Mouse (Mus musculus) thymus, postnatal 36 days (tissue): ENCODE results near the gene Gpc6.

Experiments
- DNase-seq, 2 experiments: peaks; one replicate each; pipeline ENCODE4 v3.0.0; 2022; ENCODE audit warnings: mixed read lengths in 2 of 2

The Gpc6 gene

GRCm38 (mm10) chr14:117816706-117817105 is 891.6 kb downstream of the Gpc6 start:
- no peak for DNase-seq

DNA sequence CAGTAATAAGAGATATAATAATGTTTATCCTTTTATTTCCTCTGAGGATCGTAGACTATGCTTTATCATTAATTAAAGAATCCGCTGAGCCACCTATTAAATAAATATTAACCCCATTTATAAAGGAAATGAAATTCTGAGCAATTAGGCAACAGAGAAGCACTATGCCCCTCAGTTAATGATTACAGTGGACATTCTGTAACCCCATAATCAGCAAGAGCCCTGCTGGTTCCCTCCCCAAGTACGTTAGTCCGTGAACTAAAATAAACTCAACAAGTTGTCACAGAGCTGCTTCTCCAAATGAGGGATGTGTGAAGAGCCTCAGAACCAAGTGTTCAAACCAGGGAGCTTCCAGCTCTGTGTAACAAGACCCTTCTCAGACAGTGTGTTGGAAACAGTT is 892.1 kb downstream of the Gpc6 start:
- DNase-seq: no peak

DNA sequence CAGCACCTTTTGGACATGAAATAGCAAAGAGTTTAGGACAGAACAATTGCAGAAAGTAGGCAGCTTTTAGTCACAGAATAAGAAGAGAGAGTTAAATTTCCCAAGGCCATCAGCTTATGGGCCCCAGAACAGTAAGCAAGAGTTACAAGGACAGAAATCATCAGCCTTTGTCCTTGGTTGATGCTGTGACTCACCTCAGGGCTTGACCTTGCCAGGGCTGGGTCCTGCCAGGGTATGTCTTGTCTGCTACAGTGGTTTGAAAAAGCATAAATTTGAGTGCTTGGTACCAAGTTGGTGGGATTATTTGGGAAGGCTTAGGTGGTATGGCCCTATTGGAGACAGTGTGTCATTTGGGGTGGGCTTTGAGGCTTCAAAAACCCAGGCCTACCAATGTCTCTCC is 899.4 kb downstream of the Gpc6 start:
- DNase-seq: no peak

GRCm38 (mm10) chr14:117826294-117827046 is 901.4 kb downstream of the Gpc6 start:
- no peak for DNase-seq

- no peak for DNase-seq
These were observed 906.2 kb downstream of the Gpc6 start for GRCm38 (mm10) chr14:117831267-117831666.

DNA sequence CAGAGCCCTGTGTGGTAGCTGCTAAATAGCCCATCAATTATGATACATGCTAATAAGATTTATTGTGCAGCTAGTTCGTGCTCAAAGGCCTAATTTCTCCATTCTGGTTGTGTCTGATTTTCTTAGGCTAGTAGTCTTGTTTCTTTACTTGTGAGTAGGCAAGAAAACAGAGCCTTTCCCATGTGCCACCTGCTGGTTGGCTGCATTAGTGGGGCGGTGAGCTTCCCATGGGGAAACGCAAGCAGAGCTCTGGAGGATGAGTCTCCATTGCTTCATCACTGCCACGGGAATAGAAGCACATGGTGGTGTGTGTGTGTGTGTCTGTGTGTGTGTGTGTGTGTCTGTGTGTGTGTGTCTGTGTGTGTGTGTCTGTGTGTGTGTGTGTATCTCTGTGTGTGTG is 906.6 kb downstream of the Gpc6 start:
- no peak for DNase-seq

DNA sequence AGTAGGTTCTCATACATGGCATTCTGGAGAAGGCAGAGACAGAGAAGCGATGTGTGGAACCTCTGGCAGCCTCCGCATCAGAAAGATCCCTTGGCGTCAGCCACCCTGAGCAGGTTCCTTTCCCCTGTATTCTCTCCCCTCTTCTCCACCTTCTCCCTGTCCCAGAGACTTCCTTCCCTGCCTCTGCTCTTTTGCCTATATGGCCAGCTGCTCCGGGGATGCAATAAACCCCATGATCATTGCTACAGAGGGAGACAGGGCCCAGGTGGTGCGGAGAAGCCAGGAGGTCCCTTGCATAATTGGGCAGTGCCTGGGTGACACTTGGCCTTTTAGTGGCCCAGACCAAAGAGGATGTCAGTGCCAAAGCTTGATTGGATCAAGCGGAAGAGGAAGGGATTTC is 910.4 kb downstream of the Gpc6 start:
- DNase-seq: no peak

- DNase-seq: no peak
These were observed 911.9 kb downstream of the Gpc6 start for GRCm38 (mm10) chr14:117837021-117837420.

GRCm38 (mm10) chr14:117837715-117838114 is 912.6 kb downstream of the Gpc6 start:
- DNase-seq: no peak

DNA sequence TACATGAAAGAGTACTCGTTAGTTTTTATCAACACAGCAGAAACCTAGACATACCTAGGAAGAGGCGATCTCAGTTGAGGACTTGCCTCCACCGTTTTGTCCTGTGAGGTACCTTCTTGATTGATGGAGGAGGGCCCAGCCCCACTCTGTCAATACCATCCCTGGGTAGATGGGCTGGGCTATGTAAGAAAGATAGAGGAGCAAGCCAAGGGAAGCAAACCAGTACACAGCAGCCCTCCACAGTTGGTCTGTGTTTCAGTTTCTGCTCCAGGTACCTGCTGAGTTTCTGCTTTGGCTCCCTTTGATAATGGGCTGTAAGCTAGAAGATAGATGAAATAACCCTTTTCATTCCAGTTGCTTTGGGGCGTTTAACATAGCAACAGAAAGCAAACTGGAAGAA is 916.1 kb downstream of the Gpc6 start:
- DNase-seq: no peak

- no peak for DNase-seq
These were observed 916.9 kb downstream of the Gpc6 start for GRCm38 (mm10) chr14:117841797-117842553.

GRCm38 (mm10) chr14:117849591-117850505 is 924.7 kb downstream of the Gpc6 start:
- no peak for DNase-seq

DNA sequence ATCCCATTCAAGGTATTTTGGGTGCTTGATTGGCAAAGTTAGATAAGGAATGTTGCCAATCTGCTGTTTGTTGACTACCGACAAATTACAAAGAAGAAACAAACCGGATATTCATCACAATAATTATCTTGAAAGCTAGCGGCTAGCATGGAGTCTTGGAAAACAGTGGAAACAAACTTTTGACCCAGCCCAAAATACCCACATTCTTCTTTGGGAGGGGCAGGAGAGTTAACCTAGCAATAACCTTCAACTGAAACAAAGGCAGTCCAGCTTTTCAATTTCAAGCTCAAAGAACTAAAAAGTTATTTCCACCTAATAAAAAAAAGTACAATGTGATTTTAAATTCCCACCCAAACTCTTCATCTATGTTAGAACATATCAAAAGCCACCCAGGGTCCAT is 927.2 kb downstream of the Gpc6 start:
- no peak for DNase-seq

DNA sequence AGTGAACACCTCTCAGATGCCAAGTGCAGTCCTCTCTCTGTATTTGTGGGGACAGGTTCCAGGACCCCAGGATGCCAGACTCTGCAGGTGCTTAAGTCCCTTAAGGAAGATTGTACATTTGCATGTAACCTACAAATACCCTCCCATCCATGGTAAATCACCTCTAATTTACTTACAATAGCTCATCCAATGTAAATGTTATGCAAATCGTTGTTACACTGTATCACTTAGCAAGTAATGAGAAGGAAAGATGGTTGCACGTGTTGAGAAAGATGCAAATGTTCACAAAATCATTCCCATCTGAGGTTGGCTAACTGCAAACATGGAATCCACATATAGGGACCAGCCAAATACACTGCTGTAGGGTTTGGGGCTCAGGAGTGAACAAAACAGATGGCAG is 927.7 kb downstream of the Gpc6 start:
- DNase-seq: no peak

- no peak for DNase-seq
These were observed 929.4 kb downstream of the Gpc6 start for GRCm38 (mm10) chr14:117854498-117854897.

DNA sequence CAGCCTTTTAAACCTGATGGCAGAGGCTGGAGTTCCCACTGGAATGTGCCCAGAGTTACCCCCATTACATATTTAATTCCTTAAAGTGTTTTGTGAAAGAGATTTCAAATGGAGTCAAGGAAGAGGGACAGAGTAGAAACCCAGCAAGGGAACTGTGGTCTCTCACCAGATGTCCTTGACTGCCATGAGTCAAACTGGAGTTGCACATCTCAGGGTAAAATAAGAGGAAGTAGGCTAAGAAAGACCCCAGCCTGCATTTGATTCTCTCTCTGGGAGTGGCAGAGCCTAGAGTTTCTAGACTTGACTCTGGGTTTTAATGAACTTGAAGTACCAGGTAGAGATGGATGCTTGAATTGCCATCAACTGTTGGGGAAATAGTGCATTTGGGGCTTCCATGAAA is 946.2 kb downstream of the Gpc6 start:
- DNase-seq: no peak

GRCm38 (mm10) chr14:117879313-117879712 is 954.2 kb downstream of the Gpc6 start:
- DNase-seq: no peak

DNA sequence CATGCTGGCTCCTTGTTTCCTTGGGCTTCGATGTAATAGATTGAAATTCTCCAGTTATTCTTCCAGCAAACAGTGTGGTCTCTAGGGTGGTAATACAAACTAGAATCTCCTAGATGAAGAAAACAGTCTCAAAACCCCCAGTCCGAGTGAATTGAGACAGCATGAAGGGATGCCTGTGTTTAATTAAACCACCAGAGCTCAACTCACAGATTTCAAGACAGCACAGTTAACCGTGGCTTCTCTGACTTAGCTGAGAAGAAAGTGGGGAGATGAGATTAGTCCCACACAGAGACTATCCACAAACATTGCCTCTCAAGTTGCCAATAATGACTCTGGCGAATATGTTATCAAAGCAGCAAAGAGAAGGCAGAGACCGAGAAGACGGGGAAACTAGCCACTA is 956.0 kb downstream of the Gpc6 start:
- DNase-seq: no peak

GRCm38 (mm10) chr14:117882222-117882621 is 957.1 kb downstream of the Gpc6 start:
- DNase-seq: peak in 1 of 2 experiments; percentile 5

- DNase-seq: no peak
These were observed 964.5 kb downstream of the Gpc6 start for GRCm38 (mm10) chr14:117889653-117890052.

DNA sequence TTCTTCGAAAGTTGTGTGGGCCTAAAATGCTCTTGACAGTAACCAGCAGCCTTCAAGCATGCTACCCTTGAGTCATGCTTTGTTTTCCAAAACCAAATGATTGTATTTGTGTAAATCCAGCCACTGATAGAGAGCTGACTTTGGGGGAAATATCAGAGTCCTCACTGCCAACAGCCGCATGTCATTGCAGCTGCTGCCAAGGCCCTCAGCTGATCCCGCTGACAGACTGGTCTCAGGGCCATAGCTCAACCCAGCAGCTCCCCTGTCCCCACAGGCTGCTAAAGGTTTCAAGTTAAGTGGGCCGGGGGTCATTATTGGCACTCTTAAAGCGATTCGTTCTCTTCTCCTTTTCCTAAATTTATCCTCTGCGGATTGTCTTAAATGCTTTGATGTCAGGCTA is 966.3 kb downstream of the Gpc6 start:
- DNase-seq: no peak

- DNase-seq: no peak
These were observed 966.9 kb downstream of the Gpc6 start for GRCm38 (mm10) chr14:117892026-117892425.

DNA sequence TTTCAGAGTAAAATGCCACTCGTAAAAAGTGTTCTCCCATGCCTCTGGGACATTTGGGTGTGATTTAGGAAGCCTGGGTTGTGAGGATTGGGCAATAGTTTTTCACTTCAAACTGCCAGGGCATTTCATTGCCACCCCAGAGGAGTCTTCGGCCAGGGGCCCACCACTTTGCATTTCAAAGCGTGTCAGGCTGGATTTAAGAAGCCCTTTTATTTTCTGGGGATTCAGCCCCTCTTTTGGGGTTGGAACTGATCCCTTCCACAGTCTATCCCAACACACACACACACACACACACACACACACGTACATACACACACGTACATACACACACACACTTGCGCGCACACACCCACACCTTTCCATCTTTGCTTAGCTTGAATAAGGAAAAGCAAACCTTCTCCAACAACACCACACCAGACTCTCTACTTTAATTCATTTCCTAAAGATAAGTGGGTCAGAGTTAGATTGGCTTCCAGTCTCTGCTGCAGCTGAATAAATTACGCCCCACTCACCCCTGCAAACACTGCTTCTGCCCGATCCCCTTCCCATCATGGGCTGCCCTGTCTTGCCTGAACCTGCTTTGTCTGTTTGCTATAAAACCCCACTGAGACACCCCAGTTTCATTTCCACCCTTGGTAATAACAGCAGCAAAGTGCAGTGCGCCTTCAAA is 969.9 kb downstream of the Gpc6 start:
- DNase-seq: no peak
